Mouse (Mus musculus): Measurements from ENCODE around the gene Tex13c1. TPM values are rescaled to one million over a fixed set of nuclear protein-coding genes. Genes with fewer than 3 reads are reported as not detected.

Tex13c1 gene
- polyA plus RNA-seq (2017; shearing (Covaris generic)): not detected

- no peak for ATAC-seq
These were observed at the start of gene Tex13c1 for GRCm38 (mm10) chrX:43590860-43591259. Gene Tex13c1, plus strand, starts transcription at chrX:43591160.

Other genes with a start within 250 kb of the Tex13c1 start
- under 1 TPM; 0.04 to 0.19 TPM for gene Tenm1, start 162.0 kb upstream of the Tex13c1 start, polyA plus RNA-seq (2017; shearing (Covaris generic))

Measured in CD4-positive, CD25-positive, alpha-beta regulatory T cell, adult 4 months (primary cell).